Mouse (Mus musculus) liver, embryonic 11.5 days (tissue): ENCODE measurements at regions not wholly inside any gene's neighbourhood (a gene's known extent, or its start where the extent isn't known, plus 50 kb on each side); places are given as distances from the start of the nearest gene placed in this dataset.

Experiments used
- ATAC-seq: fragments of 200-750 bp; cut with Nextera tagmentation; replicated peaks from 2 replicates; pipeline ENCODE4 v1.8.0; 2017; ENCODE audit warnings: moderate number of reproducible peaks, mild to moderate bottlenecking, moderate TSS enrichment, moderate library complexity; ENCODE audit not compliant: low FRiP score
- DNase-seq: peaks from one replicate; pipeline ENCODE4 v3.0.0-alpha.2; 2017; ENCODE audit warnings: low spot score
- H3K27ac ChIP-seq: fragments of 300-500 bp; sonication (generic); 2 replicates; pipeline ENCODE4 v1.5.1; 2014; ENCODE audit warnings: mild to moderate bottlenecking, low read depth, low read length, control low read depth
- H3K27me3 ChIP-seq: fragments of 300-500 bp; sonication (generic); replicated peaks from 2 replicates; pipeline ENCODE4 v1.6.1; 2014; ENCODE audit warnings: low read length, mixed read lengths; ENCODE audit not compliant: control insufficient read depth, insufficient read depth
- H3K36me3 ChIP-seq: fragments of 300-500 bp; sonication (generic); 2 replicates; pipeline ENCODE4 v1.6.1; 2014; ENCODE audit warnings: mild to moderate bottlenecking, low read length, moderate library complexity, mixed read lengths; ENCODE audit not compliant: control insufficient read depth, insufficient read depth
- H3K4me1 ChIP-seq: fragments of 300-500 bp; sonication (generic); replicated peaks from 2 replicates; pipeline ENCODE4 v1.6.1; 2014; ENCODE audit warnings: low read length, mixed read lengths; ENCODE audit not compliant: control insufficient read depth, insufficient read depth
- H3K4me2 ChIP-seq: fragments of 300-500 bp; sonication (generic); 2 replicates; pipeline ENCODE4 v1.6.1; 2014; ENCODE audit warnings: mild to moderate bottlenecking, control low read depth, moderate library complexity
- H3K4me3 ChIP-seq: fragments of 300-500 bp; sonication (generic); 2 replicates; pipeline ENCODE4 v1.5.1; 2014; ENCODE audit warnings: low read depth, low read length, control low read depth
- H3K9ac ChIP-seq: fragments of 300-500 bp; sonication (generic); 2 replicates; pipeline ENCODE4 v1.6.1; 2014; ENCODE audit warnings: low read depth, low read length, control low read depth
- H3K9me3 ChIP-seq: fragments of 300-500 bp; sonication (generic); 2 replicates; pipeline ENCODE4 v1.6.1; 2016; ENCODE audit warnings: low read length, inconsistent platforms, mixed read lengths; ENCODE audit not compliant: control insufficient read depth
- WGBS: fragments of 180-500 bp; shearing (Covaris S2); extraction: QIAGEN DNeasy Blood & Tissue Kit; methylation state at CpG from one replicate; pipeline ENCODE4 v1.1.7; 2014; 5-methylcytosine and 5-hydroxymethylcytosine counted together

GRCm38 (mm10) chr10:37625972-37626757, 487.4 kb upstream of the Marcks start:
- no peaks in the 10 kb centered on the region for H3K4me1 ChIP-seq
- H3K27ac ChIP-seq, result no peak overlapping the region
- no peak for DNase-seq
- H3K27me3 ChIP-seq, result no peaks in the 10 kb centered on the region
- ATAC-seq, result no peak
- H3K9ac ChIP-seq, result no peak overlapping the region
- no peaks in the 10 kb centered on the region for H3K9me3 ChIP-seq
- no peak overlapping the region for H3K4me3 ChIP-seq
- H3K4me2 ChIP-seq, result no peak overlapping the region
- H3K36me3 ChIP-seq, result no peaks in the 10 kb centered on the region
- WGBS, result 13% methylated on average over 1 of the region's 1 CpGs

DNA sequence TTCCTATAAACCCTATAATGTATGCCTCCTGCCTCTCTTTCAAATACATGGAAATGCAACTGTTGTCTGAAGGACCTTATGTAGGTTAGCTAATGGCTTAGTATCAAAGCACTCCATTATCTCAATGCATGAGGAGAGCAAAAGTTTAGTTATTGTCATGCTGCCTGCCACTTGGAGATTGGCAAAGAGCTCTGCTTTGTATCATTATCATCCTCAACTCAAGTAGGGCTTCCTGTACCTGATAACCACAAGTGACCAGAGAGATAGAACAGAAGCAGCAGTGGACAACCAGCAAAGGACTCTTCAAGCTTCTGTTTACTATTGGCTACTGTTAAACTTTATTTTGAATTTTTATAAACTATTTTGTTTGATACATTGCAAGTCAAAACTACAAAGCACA, 484.3 kb upstream of the Marcks start:
- Histone ChIP-seq H3K9ac (no peak overlapping the region), H3K27ac (no peak overlapping the region), H3K4me3 (no peak overlapping the region), H3K4me2 (no peak overlapping the region), H3K9me3 (no peaks in the 10 kb centered on the region), H3K27me3 (no peaks in the 10 kb centered on the region), H3K4me1 (no peaks in the 10 kb centered on the region), H3K36me3 (no peaks in the 10 kb centered on the region)
- DNase-seq (no peak), ATAC-seq (peak; percentile 57)

DNA sequence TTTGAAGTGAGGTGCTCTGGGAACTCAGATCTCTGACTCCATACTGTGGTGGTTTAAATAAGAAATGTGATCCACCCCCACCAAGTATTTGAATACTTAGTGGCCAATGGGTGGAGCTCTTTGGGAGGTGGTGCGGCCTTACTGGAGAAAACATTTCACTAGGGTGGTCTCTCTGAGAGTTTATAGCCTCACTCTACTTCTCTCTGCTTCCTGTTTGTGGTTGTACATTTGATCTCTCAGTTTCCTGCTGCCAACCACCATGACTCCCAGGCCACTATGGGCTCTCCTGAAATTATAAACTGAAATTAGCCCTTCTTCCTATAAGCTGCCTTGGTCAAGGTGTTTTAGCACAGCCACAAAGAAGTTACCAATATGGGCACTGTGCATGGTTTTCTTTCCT, 479.9 kb upstream of the Marcks start:
- ATAC-seq (no peak), DNase-seq (no peak)
- no peaks in the 10 kb centered on the region for H3K36me3 ChIP-seq
- no peaks in the 10 kb centered on the region for H3K27me3 ChIP-seq
- WGBS, result 68% methylated on average over 1 of the region's 1 CpGs
- H3K4me3 ChIP-seq, result no peak overlapping the region
- H3K4me2 ChIP-seq, result no peak overlapping the region
- no peak overlapping the region for H3K9ac ChIP-seq
- no peaks in the 10 kb centered on the region for H3K9me3 ChIP-seq
- H3K27ac ChIP-seq, result no peak overlapping the region
- peaks cover 4% of the 10 kb centered on the region; the same call in 1 of the 2 replicates for H3K4me1 ChIP-seq

DNA sequence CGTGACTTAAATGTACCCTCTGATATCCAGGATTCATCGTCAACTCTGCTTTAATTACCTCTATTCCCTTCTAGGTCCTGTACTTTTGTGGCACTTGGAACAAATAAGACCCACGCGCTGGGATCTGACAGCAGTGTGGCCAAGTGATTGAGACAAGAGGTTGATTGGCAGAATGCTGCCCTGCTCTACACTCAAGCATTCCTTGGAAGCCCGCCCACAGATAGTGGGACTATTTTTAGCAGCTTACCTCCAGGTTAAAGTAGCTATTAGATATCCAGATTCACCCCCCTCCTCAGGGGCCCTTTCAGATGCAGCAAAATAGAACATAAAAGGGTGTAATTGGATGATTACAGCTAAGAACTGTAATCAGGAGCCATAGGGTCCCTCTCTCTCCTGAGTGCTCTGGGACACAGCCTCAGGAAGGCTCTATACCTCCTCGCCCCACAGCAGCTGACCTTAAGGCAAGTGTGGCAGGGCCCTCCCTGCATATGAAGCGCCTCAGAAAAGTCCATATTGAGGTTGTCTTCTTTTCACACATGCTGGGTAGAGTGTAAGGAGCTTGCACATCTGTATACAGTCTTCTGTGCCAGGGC, 479.1 kb upstream of the Marcks start:
- Histone ChIP-seq H3K9me3 (no peaks in the 10 kb centered on the region), H3K4me2 (no peak overlapping the region), H3K4me1 (peaks cover 4% of the 10 kb centered on the region; the same call in 1 of the 2 replicates), H3K27ac (no peak overlapping the region), H3K4me3 (no peak overlapping the region), H3K27me3 (no peaks in the 10 kb centered on the region), H3K9ac (no peak overlapping the region), H3K36me3 (no peaks in the 10 kb centered on the region)
- DNase-seq (no peak), ATAC-seq (no peak)
- 63% methylated on average over 7 of the region's 7 CpGs for WGBS

- Histone ChIP-seq H3K4me3 (no peak overlapping the region), H3K4me2 (no peak overlapping the region), H3K4me1 (peaks cover 4% of the 10 kb centered on the region; the same call in 1 of the 2 replicates), H3K36me3 (no peaks in the 10 kb centered on the region), H3K27ac (no peak overlapping the region), H3K9ac (no peak overlapping the region), H3K9me3 (no peaks in the 10 kb centered on the region), H3K27me3 (no peaks in the 10 kb centered on the region)
- DNase-seq (no peak), ATAC-seq (no peak)
- WGBS, result 82% methylated on average over 4 of the region's 4 CpGs
Observed at GRCm38 (mm10) chr10:37615926-37616691, 477.4 kb upstream of the Marcks start.

- Histone ChIP-seq H3K4me1 (peaks cover 4% of the 10 kb centered on the region; the same call in 1 of the 2 replicates), H3K4me3 (no peak overlapping the region), H3K36me3 (no peaks in the 10 kb centered on the region), H3K27me3 (no peaks in the 10 kb centered on the region), H3K4me2 (no peak overlapping the region), H3K9me3 (no peaks in the 10 kb centered on the region), H3K27ac (no peak overlapping the region), H3K9ac (no peak overlapping the region)
- ATAC-seq (no peak), DNase-seq (no peak)
- whole genome bisulfite sequencing, result 56% methylated on average over 1 of the region's 1 CpGs
Observed at GRCm38 (mm10) chr10:37613936-37614335, 475.2 kb upstream of the Marcks start.

DNA sequence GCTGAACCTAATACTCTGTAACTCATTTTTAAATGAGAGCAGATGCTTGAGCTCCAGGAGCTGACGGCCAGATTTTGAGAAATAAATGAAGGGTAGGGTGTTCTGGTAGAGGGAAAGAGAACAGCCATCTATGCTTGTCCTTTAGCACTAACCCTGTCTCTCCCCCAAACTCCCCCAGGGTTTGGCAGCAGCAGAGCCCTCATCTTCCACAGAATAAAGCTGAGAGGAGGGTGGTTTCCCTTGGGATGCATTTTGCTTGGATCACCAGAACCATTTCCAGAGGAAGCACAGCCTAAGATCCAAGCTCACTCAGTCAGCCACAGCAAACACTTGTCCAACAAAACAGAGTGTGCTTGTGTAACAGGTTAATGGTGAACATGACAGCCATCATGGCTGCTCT, 464.8 kb upstream of the Marcks start:
- Histone ChIP-seq H3K9ac (no peak overlapping the region), H3K27ac (no peak overlapping the region), H3K4me2 (no peak overlapping the region), H3K9me3 (no peaks in the 10 kb centered on the region), H3K36me3 (no peaks in the 10 kb centered on the region), H3K4me3 (no peak overlapping the region), H3K4me1 (no peaks in the 10 kb centered on the region), H3K27me3 (no peaks in the 10 kb centered on the region)
- 63% methylated on average over 1 of the region's 1 CpGs for WGBS
- no peak for DNase-seq
- no peak for ATAC-seq

DNA sequence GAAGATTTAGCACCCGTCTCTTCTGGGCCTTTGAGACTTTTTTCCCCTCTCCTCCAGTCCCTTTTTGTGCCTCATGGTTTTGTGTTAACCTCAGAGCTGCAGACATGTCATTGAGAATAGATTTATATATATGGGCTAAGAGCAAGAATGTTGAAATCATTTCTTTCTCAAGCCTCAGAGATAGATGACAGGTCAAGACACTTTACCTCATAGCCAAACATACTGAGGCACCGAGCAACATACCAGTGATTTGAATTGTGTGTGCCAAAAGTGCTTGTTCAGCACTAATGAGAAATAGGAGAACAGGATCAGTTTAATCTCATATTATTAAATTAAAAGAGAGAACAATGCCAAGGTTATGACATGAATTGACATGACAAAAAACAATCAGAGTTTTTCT, 464.2 kb upstream of the Marcks start:
- Histone ChIP-seq H3K4me1 (no peaks in the 10 kb centered on the region), H3K27ac (no peak overlapping the region), H3K9me3 (no peaks in the 10 kb centered on the region), H3K27me3 (no peaks in the 10 kb centered on the region), H3K36me3 (no peaks in the 10 kb centered on the region), H3K9ac (no peak overlapping the region), H3K4me3 (no peak overlapping the region), H3K4me2 (no peak overlapping the region)
- DNase-seq (no peak), ATAC-seq (no peak)
- WGBS, result 59% methylated on average over 2 of the region's 2 CpGs
